Mouse (Mus musculus) olfactory bulb, adult 2 months (tissue): ENCODE measurements around the gene Ifit2.

Experiments used
- CTCF ChIP-seq: fragments of 200-500 bp; IDR thresholded peaks from 2 replicates; pipeline ENCODE4 v1.5.1; 2012; ENCODE audit warnings: low read depth, mild to moderate bottlenecking, low read length, moderate library complexity; ENCODE audit not compliant: insufficient read depth
- POLR2A ChIP-seq: fragments of 200-500 bp; IDR thresholded peaks from 2 replicates; pipeline ENCODE4 v1.6.1; 2012; ENCODE audit warnings: mild to moderate bottlenecking, low read depth, low read length, moderate library complexity; ENCODE audit not compliant: insufficient read depth

GRCm38 (mm10) chr19:34523106-34523725, 27.3 kb upstream of the Ifit2 start:
- TF ChIP-seq CTCF (no peak), POLR2A (no peak)
